Mouse (Mus musculus) Patski (cell line): ENCODE measurements around the gene Zfand2b. TPM values are rescaled to one million over a fixed set of nuclear protein-coding genes. Genes with fewer than 3 reads are reported as not detected.
A peak's percentile ranks its signal among the peaks of the same experiment; 100 is the strongest.

ENCODE experiments used
- ATAC-seq: fragments of 100-300 bp; one replicate; pipeline ENCODE4 v1.8.0; 2021
- CTCF ChIA-PET: fragments of 350-600 bp; sonication (Branson Sonifier 250); formaldehyde crosslinking; loops from one replicate; lab custom pipeline; 2022; ENCODE audit warnings: inconsistent platforms; lab: Charles Lee
- POLR2A ChIA-PET: fragments of 350-600 bp; sonication (Branson Sonifier 250); formaldehyde crosslinking; loops from one replicate; lab custom pipeline; 2022; ENCODE audit warnings: antibody characterized with exemption, inconsistent platforms; lab: Charles Lee
- DNase-seq: peaks from one replicate; pipeline ENCODE4 v3.0.0-alpha.2; 2011; ENCODE audit warnings: low read depth, low spot score
- H3K27me3 ChIP-seq: fragments of 371-371 bp; one replicate; pipeline ENCODE4 v1.5.1; 2021
- CTCF ChIP-seq: fragments of 100-300 bp; IDR thresholded peaks from one replicate; pipeline ENCODE4 v1.5.1; 2021
- in situ Hi-C: fragments of 300-500 bp; cut with MboI; formaldehyde crosslinking; loops from 3 replicates; pipeline ENCODE4 v1.11.1; 2018; ENCODE audit warnings: low pct_unique_long_range_greater_than_20kb, mixed read lengths
- polyA plus RNA-seq: library from polyadenylated mRNA; unstranded; gene quantifications from one replicate; pipeline ENCODE4 v1.2.3, GENCODE M21; 2021

Zfand2b gene
- polyA plus RNA-seq, 1 experiment from 2014 or later, result 27.0 TPM

DNA sequence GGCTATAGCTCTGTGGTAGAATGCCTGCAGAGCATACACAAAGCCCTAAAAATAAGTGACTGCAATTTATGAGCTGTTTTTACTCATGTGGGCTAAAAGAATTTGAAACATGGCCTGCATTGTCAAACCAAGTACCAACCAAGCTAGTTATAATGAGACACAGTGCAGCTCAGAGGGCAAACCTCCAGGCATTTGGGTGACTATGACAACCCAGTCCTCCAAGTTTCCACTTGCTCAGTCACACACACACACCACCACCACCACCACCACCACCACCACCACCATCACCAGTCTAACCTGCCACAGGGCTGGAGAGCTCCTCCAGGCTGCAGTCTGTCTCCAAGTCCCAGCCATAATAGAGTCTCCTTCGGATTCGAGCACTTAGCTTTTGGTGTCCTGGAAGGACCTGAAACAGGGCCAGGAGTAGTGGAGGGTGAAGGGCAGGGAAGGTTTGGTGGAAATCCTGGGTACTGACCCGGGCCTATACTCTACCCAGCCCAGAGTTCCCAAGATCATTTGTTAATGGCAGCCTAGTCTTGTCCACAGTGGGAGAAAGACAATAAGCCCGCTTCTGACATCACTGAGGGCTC lies 27.8 kb upstream of the Zfand2b start:
- no peak for ATAC-seq

GRCm38 (mm10) chr1:75141486-75142190 lies 26.8 kb upstream of the Zfand2b start:
- POLR2A ChIA-PET, result interaction anchor here (0.7 to 1.3 kb wide), 4 partner anchors 27 to 67 kb away, joined by 3 read pairs; partner anchors contain the start of gene Zfand2b

More for the DNA sequence above, 27.8 kb upstream of the Zfand2b start:
- ChIA-PET POLR2A (interaction anchor here (0.8 to 1.3 kb wide), 5 partner anchors 12 to 114 kb away, joined by 3 to 4 read pairs (median 3); partner anchors contain the start of gene Zfand2b), CTCF (interaction anchor here (1.0 to 1.6 kb wide), 3 partner anchors 12 to 39 kb away, joined by 3 to 6 read pairs (median 4); partner anchors contain the start of gene Abcb6)
- in situ Hi-C loops, result no loop called here
- DNase-seq, result peak; percentile 15
- no peaks in the 10 kb centered on the region for H3K27me3 ChIP-seq
- no peak for TF ChIP-seq CTCF

DNA sequence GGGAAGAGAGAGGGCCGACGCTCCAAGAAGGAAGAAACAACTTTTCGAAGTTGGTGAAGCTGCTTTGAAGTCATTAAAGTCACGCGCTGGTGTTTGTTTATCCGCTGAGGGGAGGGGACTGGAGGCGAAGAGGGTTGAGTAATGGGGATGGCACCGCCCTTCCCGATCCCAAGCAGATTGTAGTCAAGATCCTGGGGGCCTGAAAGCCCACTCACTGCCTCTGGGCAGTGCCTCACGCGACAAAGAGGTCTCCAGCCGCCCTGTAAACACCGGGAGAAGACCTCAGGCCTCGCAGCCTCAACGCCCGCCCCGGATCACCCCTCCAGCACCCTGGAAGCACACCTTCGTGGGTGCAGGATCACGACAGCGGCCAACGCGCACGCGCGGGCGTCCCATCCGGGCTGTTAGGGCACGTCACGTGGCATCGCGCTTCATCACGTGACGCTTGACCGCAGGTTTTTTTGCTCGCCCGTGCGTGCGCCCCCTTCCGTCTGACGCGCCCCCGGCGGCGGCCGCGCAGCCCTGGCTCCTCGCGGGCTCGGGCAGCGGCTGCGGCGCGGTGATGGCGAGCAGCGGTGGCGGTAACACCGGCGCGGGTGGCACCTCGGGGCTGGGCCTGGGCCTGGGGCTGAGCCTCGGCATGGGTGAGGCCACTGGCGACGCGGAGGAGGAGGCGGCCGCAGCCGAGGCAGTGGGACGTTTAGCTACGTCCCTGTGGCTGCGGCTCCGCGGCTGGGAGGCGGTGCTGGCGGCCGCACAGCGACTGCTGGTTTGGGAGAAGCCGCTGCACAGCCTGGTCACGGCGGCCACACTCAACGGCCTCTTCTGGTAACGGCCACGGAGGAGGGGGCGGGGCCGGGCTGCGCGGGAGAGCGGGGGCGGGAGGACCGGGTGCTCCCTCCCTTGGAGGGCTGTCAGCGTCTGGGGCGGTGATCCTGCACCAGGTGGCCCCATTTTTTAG lies 25.9 kb upstream of the Zfand2b start, which contains the start of the genes Cnppd1 and Retreg2:
Gene Cnppd1 (minus strand): TSS at position 411 of the 961 bp plus-strand sequence.
Gene Retreg2 (plus strand): TSS at position 478 of the 961 bp plus-strand sequence.
- in situ Hi-C loops, result no loop called here
- CTCF ChIA-PET, result interaction anchor here (1.2 to 1.6 kb wide), 2 partner anchors 17 to 33 kb away, joined by 4 to 5 read pairs; no protein-coding TSS in a partner anchor

More at GRCm38 (mm10) chr1:75141486-75142190, 26.8 kb upstream of the Zfand2b start:
- ATAC-seq (peak; percentile 20), DNase-seq (peak; percentile 10)
- no peak for TF ChIP-seq CTCF
- in situ Hi-C loops, result no loop called here
- H3K27me3 ChIP-seq, result no peaks in the 10 kb centered on the region
- CTCF ChIA-PET, result interaction anchor here (1.2 to 1.6 kb wide), 3 partner anchors 13 to 34 kb away, joined by 4 to 6 read pairs (median 5); no protein-coding TSS in a partner anchor

GRCm38 (mm10) chr1:75145589-75145988 lies 22.9 kb upstream of the Zfand2b start:
- DNase-seq (no peak), ATAC-seq (no peak)
- no peaks in the 10 kb centered on the region for H3K27me3 ChIP-seq
- POLR2A ChIA-PET, result interaction anchor here (0.5 kb wide), 1 partner anchor 140 kb away, joined by 4 read pairs; no protein-coding TSS in a partner anchor
- TF ChIP-seq CTCF, result no peak
- in situ Hi-C loops, result no loop called here
- CTCF ChIA-PET, result no interaction called here

More for the DNA sequence above, 25.9 kb upstream of the Zfand2b start, which contains the start of the genes Cnppd1 and Retreg2:
- H3K27me3 ChIP-seq, result no peaks in the 10 kb centered on the region
- POLR2A ChIA-PET, result interaction anchor here (1.1 to 1.3 kb wide), 2 partner anchors 17 to 66 kb away, joined by 3 read pairs; no protein-coding TSS in a partner anchor
- DNase-seq, result peak; percentile 59
- no peak for TF ChIP-seq CTCF
- ATAC-seq, result peak; percentile 68

GRCm38 (mm10) chr1:75147411-75148135 lies 20.9 kb upstream of the Zfand2b start:
- ChIA-PET CTCF (interaction anchor here (1.2 kb wide), 1 partner anchor 18 kb away, joined by 3 read pairs; no protein-coding TSS in a partner anchor), POLR2A (no interaction called here)
- TF ChIP-seq CTCF, result no peak
- H3K27me3 ChIP-seq, result no peaks in the 10 kb centered on the region
- in situ Hi-C loops, result no loop called here
- no peak for DNase-seq
- no peak for ATAC-seq

DNA sequence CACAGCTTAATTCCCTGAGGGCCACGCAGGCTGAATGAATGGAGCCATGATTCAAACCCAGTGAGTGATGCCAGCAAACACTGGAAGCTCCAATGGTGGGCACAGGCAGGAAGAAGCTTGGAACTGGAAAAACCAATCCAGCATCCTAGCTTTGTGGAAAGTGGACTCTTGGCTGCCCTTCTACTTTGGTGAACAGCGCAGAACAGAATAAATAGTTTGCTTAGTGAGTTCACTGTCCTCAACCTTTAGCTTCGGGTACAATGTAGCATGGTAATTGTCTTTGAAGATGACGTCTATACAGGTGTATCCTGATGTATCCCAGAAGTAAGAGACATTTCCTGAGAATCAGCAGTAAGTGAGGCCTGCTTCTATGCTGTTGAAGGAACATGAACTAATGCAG lies 19.7 kb upstream of the Zfand2b start:
- ATAC-seq, result no peak
- no peak for DNase-seq
- TF ChIP-seq CTCF, result no peak
- ChIA-PET CTCF (interaction anchor here (1.2 kb wide), 1 partner anchor 17 kb away, joined by 3 read pairs; no protein-coding TSS in a partner anchor), POLR2A (interaction anchor here (0.6 kb wide), 1 partner anchor 11 kb away, joined by 3 read pairs; no protein-coding TSS in a partner anchor)
- in situ Hi-C loops, result no loop called here
- H3K27me3 ChIP-seq, result no peaks in the 10 kb centered on the region

- H3K27me3 ChIP-seq, result no peaks in the 10 kb centered on the region
- ATAC-seq, result no peak
- TF ChIP-seq CTCF, result no peak
- ChIA-PET POLR2A (no interaction called here), CTCF (interaction anchor here (1.4 kb wide), 1 partner anchor 98 kb away, joined by 3 read pairs; no protein-coding TSS in a partner anchor)
- in situ Hi-C loops, result no loop called here
- no peak for DNase-seq
Measured at GRCm38 (mm10) chr1:75155837-75156236, 12.6 kb upstream of the Zfand2b start.

GRCm38 (mm10) chr1:75158990-75159389 lies 9.5 kb upstream of the Zfand2b start:
- in situ Hi-C loops, result no loop called here
- H3K27me3 ChIP-seq, result no peaks in the 10 kb centered on the region
- TF ChIP-seq CTCF, result no peak
- no peak for ATAC-seq
- DNase-seq, result no peak
- ChIA-PET CTCF (interaction anchor here (1.8 kb wide), 1 partner anchor 17 kb away, joined by 5 read pairs; no protein-coding TSS in a partner anchor), POLR2A (interaction anchor here (0.6 to 1.1 kb wide), 2 partner anchors 10 to 15 kb away, joined by 3 read pairs; no protein-coding TSS in a partner anchor)
